Mouse (Mus musculus): Measurements from ENCODE around the gene Purb.

GRCm38 (mm10) chr11:6420722-6421350 is 54.9 kb downstream of the Purb start:
- TF ChIP-seq EP300 (optimal IDR thresholded peaks at IDR 0.05) (no peak), CTCF (IDR thresholded peaks at IDR 0.05; ENCODE audit: low read depth) (no peak)
